Mouse (Mus musculus) embryonic stem cell, embryonic (primary cell): ENCODE data around the gene Mmp11.

Source experiments
- CTCF ChIA-PET, 4 experiments: fragments of 300-600 bp in 2 of 4; fragments of 350-600 bp in 2 of 4; sonication (Branson Sonifier 250); formaldehyde crosslinking; loops; one replicate each; lab custom pipeline; 2022; ENCODE audit warnings: inconsistent platforms in 2 of 4; lab: Charles Lee
- POLR2A ChIA-PET, 4 experiments: fragments of 300-600 bp in 2 of 4; fragments of 350-600 bp in 2 of 4; sonication (Branson Sonifier 250); formaldehyde crosslinking; loops; one replicate each; lab custom pipeline; 2022; ENCODE audit warnings: antibody characterized with exemption in 4 of 4, inconsistent platforms in 1 of 4; lab: Charles Lee

Mmp11 gene

DNA sequence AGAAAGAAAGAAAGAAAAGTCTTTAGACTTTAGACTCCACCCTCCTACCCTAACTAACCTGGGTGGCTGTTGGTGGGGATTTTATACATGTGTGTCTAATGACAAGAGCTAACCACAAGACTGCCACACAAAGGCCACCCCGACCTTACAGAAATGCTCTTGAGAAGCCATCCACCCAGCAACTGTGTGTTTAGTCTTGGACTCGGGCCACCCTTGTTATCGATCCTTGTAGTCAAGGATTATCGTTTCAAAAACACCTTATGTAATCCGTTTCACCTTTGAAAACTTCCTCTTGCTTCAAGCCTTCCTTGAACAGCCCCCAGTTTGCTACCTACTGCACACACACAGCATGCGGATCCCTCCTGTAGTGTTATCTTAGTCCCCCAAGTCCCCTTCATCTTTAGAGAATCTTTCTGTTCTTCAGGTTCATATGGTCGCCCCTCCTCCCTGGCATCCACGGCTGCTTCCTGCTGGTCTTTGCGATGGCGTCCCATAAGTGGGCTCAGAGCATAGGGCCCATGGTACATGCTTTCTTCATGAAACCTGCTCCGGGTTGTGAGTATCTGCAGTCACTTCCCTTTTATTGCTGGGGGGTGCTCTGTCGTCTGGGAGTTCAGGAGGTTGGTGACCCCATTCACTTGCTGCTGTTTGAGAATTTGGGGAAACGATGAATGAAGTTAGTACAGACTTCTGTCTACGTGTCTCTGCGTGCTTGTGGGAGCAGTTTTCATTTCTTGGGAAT, 6.6 kb upstream of the Mmp11 start, which contains the start of gene Vpreb3:
Gene Vpreb3 (plus strand): TSS at position 322 of the 742 bp plus-strand sequence.
- ChIA-PET CTCF (no interaction called here), POLR2A (interaction anchor here in 3 of 4 experiments (0.5 to 9.6 kb wide), 16 partner anchors 6 to 469 kb away, joined by 3 to 128 read pairs (median 5); partner anchors contain the start of genes Chchd10 (in 2 of the 3), Smarcb1 (in 2 of the 3), Mif (in 1 of the 3) and Mmp11 (in 1 of the 3))

DNA sequence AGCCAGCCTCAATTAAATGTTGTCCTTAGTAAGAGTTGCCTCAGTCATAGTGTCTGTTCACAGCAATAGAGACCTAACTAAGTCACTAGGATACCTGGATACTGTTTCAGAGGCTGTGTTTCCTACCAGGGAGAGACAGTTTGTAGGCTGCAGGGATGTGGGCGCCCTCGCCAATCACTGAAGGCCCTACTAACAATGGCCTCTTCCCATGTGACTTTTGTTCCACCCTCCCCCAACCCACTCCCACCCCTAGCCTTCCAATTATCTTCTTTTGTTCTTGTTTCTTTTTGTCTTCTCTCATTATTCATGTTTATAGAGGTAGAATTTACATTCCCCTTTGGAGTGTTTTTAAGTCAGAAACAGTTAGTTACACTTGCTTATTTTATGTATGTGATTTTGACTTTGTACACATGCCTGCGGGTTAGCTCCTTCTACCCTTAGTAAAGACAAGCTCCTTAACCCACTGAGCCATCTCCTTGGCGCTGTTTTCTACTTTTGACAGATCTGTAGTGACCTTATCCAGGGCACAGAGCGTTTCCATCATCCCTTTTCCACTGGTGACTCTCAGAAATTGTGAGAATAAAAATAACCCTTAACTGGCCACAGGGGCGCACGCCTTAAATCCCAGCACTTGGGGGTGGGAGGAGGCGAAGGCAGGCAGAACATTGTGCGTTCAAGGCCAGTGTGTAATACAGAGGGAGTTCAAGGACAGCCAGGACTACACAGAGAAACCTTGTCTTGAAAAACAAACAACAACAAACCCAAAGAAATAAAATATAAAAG, 4.9 kb upstream of the Mmp11 start:
- ChIA-PET CTCF (interaction anchor here in 3 of 4 experiments (0.6 to 1.6 kb wide), 7 partner anchors 10 to 90 kb away, joined by 3 to 6 read pairs (median 4); partner anchors contain the start of gene Gm5134 (in 1 of the 3)), POLR2A (interaction anchor here (0.6 to 9.6 kb wide), 39 partner anchors 9 to 1824 kb away, joined by 3 to 139 read pairs (median 5); partner anchors contain the start of genes Mif (in 3 of the 4), Smarcb1 (in 3 of the 4), Chchd10 (in 2 of the 4) and Ddt (in 2 of the 4))

DNA sequence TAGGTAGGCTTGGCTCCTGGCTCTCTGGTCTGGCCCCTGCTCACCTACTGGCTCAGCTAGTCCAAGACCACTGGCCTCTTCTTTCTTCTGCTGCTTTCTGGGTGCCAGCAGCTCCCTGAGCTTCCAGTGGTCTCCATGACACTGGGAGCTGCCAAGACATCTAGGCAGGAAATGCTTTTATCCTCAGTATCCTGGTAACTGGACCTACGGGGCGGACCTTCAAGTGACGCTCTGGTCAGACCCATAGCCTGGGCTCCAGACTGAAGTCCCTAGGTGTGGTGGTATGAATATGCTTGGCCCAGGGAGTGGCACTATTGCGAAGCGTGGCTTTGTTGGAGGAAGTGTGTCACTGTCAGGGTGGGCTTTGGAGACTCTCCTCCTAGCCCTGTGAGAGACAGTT, 4.2 kb upstream of the Mmp11 start, which contains the start of gene Gm867:
Gene Gm867 (minus strand): TSS at position 153 of the 400 bp plus-strand sequence.
- CTCF ChIA-PET: interaction anchor here in 3 of 4 experiments (0.6 to 1.6 kb wide), 4 partner anchors 10 to 89 kb away, joined by 3 to 12 read pairs (median 5); no protein-coding TSS in a partner anchor
- POLR2A ChIA-PET: interaction anchor here (0.6 to 9.6 kb wide), 41 partner anchors 9 to 305 kb away, joined by 3 to 139 read pairs (median 4); partner anchors contain the start of genes Mif (in 3 of the 4), Smarcb1 (in 3 of the 4), Chchd10 (in 2 of the 4) and Ddt (in 2 of the 4)

DNA sequence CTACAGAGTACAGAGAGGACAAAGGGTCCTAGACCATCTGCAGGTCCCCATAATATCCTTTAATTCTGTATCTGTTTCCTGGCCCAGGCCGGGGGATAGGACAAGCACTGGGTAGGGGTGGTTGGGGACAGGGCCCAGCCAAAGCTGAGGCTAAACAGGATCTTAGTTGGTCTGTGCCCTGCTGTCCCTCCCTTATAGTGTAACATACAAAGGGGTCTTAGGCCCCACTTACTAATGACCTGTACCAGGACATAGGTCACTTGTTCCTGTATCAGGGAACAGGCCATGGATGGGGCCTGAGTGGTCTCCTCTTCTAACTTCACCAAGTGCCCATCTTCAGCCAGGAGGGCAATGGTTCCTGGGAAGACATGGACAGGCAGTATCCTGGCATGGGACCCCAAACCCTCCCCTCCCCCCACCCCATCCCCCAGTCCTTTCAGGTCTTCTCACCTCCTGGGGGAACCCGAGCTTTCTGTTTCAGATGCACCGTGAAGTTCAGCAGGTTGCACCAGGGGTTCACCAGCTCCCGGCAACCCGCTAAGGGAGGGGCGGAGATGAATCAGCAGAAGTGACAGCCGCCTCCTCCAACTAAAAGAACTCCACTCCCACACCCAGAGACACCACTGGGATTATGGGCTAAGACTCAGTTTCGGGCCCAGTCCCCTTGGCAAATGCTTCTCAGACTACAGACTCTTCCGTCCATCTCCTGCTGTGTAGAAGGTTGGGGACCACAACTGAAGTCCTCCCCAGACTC, 3.4 kb upstream of the Mmp11 start:
- ChIA-PET POLR2A (interaction anchor here (0.5 to 9.6 kb wide), 45 partner anchors 8 to 351 kb away, joined by 3 to 139 read pairs (median 5); partner anchors contain the start of genes Ddt (in 3 of the 4), Smarcb1 (in 3 of the 4), Chchd10 (in 2 of the 4) and Mif (in 2 of the 4)), CTCF (interaction anchor here in 2 of 4 experiments (0.6 kb wide), 2 partner anchors 56 to 759 kb away, joined by 3 read pairs; no protein-coding TSS in a partner anchor)

DNA sequence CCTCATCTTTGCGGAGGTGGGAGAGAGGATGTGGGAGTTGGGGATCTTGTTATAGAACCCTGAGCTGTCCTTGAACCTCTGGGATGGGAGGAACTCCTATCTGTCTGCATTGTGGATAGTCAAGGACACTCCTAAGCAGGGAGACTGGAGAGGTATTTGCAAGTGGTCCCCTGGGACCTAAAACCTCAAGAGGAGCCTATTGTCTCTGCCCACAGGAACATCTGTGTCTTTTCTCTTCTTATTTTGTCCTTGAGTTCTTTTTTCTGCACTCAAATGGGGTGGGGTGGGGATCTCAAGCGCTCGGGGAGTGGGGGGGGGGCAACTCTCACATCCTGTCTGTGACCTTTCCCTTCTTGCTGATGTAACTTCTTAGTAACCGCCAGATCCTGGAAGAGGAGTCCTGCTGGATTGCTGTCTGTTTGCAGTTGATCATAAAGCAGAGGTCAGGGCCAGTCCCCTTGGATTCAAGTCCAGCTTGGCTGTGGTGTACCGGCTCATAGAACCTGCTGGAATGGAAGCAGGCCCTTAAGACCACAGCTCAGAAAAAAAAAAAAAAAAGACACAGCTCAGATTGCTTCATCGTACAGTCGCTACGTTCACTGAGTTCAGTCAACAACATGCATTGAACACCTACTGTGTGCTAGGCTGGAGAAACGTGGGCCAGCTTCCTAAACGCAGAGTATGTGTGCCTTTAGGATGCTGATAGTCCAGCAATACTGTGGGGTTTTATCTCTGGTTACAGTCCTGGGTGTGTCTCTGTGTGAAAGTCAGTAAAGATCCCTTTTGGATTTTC, 1.8 kb upstream of the Mmp11 start:
- POLR2A ChIA-PET: interaction anchor here (0.5 to 9.6 kb wide), 91 partner anchors 8 to 1582 kb away, joined by 3 to 139 read pairs (median 6); partner anchors contain the start of genes Smarcb1 (in 4 of the 4), Gstt2 (in 3 of the 4), Mif (in 3 of the 4) and Cabin1 (in 2 of the 4)
- CTCF ChIA-PET: interaction anchor here (0.5 to 2.7 kb wide), 14 partner anchors 13 to 756 kb away, joined by 3 to 11 read pairs (median 5); partner anchors contain the start of gene Gstt2 (in 1 of the 4)

DNA sequence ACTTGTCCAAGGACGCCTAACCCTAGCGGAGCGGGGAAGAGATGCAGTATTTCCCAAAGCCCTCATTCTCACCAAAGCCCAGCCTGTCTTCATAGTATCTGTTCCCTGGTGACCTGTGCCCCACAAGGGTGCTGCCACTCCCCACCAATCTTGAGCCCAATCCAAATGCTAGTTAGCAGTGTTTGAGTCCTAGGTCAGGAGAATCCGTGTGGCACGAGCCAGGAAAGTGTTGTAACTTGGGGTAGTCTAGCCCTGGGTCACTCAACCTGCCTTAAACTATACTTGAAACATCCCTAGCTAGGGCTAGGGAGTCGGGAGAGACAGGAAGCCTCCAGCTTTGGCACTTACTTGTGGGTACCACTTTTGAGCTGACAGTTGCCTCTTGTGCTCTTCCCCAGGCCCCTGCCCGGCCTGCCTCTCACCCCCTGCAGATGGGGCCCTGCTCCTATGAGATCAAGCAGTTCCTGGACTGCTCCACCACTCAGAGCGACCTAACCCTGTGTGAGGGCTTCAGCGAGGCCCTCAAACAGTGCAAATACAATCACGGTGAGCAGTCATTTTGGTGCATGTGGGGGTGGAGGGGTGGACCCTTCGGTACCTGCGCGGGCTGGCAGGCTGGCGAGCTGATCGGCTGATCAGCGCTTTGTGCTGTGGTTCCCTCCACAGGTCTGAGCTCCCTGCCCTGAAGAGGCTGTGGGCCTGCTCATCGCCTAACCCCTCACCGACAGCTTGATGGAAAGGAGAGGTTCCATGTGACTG, 792 bp upstream of the Mmp11 start:
- ChIA-PET CTCF (interaction anchor here in 3 of 4 experiments (0.5 to 2.7 kb wide), 11 partner anchors 12 to 757 kb away, joined by 3 to 8 read pairs (median 4); partner anchors contain the start of gene Gstt2 (in 1 of the 3)), POLR2A (interaction anchor here (0.5 to 9.6 kb wide), 93 partner anchors 8 to 676 kb away, joined by 3 to 139 read pairs (median 7); partner anchors contain the start of genes Smarcb1 (in 4 of the 4), Gstt2 (in 3 of the 4), Mif (in 3 of the 4) and Cabin1 (in 2 of the 4))

DNA sequence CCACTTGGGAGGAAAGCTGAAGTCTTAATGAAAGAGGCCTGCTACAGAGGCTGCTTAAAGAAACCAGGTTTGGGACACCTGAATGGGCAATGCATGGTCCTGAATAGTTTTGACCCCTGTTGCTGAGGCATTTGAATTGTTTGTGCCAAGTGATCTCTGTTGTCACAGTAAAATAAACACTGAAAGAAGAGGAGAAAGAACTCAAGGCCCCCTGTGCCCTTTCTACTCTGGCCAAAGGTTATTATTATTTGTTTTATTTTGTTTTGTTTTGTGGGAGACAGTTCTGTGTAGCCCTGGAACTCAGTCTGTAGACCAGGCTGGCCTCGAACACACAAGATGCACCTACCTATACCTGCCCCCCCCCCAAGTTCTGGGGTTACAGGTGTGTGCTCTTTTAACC, 1.3 kb downstream of the Mmp11 start:
- POLR2A ChIA-PET: interaction anchor here (0.5 to 9.6 kb wide), 73 partner anchors 7 to 349 kb away, joined by 3 to 139 read pairs (median 5); partner anchors contain the start of genes Smarcb1 (in 4 of the 4), Gstt2 (in 3 of the 4), Mif (in 3 of the 4) and Ddt (in 2 of the 4)
- CTCF ChIA-PET: interaction anchor here in 3 of 4 experiments (0.5 to 1.4 kb wide), 8 partner anchors 13 to 269 kb away, joined by 3 to 7 read pairs (median 4); partner anchors contain the start of genes Cabin1 (in 1 of the 3), Gstt2 (in 1 of the 3) and Smarcb1 (in 1 of the 3)

DNA sequence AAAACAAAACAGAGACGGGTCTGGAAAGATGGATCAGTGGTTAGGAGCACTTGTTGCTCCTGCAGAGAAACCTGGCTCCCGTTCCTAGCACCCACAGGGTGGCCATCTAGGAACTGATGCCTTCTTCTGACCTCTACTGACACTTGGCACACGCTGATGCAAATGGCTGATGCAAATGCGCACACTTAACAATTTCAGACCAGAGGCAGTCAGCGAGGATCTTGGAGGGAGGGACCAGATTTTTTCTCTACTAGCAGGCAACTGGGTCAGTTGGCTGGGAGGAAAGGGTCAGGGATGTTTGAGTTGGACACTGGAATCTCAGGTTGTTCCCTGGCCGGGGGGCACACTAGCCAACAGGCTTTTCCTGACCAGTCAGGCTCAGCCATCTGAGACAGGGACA, 3.4 kb downstream of the Mmp11 start, which contains the start of gene Chchd10:
Gene Chchd10 (plus strand): TSS at position 240 of the 400 bp plus-strand sequence.
- ChIA-PET CTCF (interaction anchor here in 3 of 4 experiments (0.6 to 1.4 kb wide), 10 partner anchors 9 to 655 kb away, joined by 3 to 5 read pairs (median 3); no protein-coding TSS in a partner anchor), POLR2A (interaction anchor here (0.6 to 4.8 kb wide), 58 partner anchors 8 to 875 kb away, joined by 3 to 90 read pairs (median 6); partner anchors contain the start of genes Smarcb1 (in 4 of the 4), Gstt2 (in 3 of the 4), Cabin1 (in 2 of the 4) and Gm867 (in 2 of the 4))

DNA sequence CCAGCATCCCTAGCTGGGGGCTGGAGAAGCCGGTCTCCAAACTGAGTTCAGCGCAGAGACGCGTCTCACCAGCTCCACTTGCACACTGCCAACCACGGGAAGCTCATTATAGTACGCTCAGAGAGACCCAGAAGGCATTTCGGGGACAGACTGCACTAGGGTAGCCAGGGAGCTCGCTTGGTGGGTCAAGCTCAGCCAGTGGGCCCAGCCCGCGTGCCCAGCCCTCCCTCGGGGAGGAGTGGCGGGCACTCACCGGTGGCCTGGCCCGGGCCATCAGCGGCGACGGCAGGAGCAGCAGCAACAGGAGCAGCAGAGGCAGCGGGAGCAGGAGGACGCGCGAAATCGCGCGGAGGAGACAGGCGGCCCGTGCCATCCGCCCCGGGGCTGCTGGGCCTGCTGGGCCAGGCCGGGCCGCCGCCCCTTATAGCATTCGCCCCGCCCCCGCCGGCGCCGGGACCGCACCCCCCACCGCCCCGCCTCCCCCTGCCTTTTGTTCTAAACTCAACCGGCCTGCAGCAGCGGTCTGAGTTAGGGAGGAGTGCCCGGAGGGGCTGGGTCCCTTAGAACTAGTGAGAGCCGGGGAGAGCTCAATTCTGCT, 4.1 kb downstream of the Mmp11 start:
- POLR2A ChIA-PET: interaction anchor here (0.5 to 4.8 kb wide), 72 partner anchors 8 to 874 kb away, joined by 3 to 90 read pairs (median 5); partner anchors contain the start of genes Smarcb1 (in 4 of the 4), Gstt2 (in 3 of the 4), Mif (in 3 of the 4) and Cabin1 (in 2 of the 4)
- CTCF ChIA-PET: interaction anchor here (0.6 to 1.5 kb wide), 20 partner anchors 8 to 655 kb away, joined by 3 to 8 read pairs (median 4); partner anchors contain the start of genes Mif (in 1 of the 4) and Smarcb1 (in 1 of the 4)

DNA sequence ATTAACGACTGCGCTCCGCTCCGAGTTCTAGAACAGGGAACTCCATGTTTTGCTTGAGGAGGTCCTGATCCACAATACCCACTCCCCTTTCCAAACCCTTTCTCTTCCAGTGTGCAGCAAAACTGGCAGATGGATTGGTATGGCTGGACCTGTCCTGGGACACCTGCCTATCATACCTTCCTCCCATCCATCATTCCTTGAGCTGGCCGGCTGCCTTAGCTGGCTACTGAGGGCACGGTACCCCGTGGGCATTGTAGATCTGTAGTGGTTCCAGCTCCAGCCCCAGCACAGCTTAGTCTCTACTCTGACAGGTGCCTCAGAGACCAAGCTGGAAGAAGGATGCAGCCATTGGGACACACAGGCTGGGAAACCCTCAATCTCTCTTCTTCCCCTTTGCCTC, 5.0 kb downstream of the Mmp11 start:
- POLR2A ChIA-PET: interaction anchor here (0.6 to 4.8 kb wide), 45 partner anchors 8 to 509 kb away, joined by 3 to 90 read pairs (median 7); partner anchors contain the start of genes Smarcb1 (in 4 of the 4), Mif (in 3 of the 4), Gm867 (in 2 of the 4) and Gstt2 (in 2 of the 4)
- CTCF ChIA-PET: interaction anchor here in 3 of 4 experiments (0.6 to 1.9 kb wide), 9 partner anchors 10 to 326 kb away, joined by 3 to 8 read pairs (median 4); partner anchors contain the start of genes Mif (in 1 of the 3) and Smarcb1 (in 1 of the 3)

DNA sequence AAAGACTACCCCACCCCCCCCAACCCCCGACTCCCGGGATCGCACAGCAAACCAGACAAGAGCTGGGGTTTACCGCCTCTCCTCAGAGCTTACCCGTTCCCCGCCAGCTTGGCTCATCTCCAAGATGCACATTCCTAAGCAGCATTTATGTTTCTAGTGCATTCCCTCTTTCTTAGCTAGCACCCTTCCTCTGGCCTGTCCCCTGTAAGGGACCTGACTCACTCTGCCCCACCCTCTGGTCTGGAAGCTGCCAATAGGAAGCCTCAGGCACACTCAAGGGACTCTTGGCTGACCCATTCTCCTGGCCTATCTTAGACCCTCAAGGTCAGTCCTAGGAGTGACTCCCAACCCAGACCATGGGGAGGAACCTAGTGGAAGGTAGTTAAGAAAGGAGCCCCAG, 6.0 kb downstream of the Mmp11 start:
- POLR2A ChIA-PET: interaction anchor here (0.6 to 4.8 kb wide), 22 partner anchors 8 to 832 kb away, joined by 3 to 90 read pairs (median 5); partner anchors contain the start of genes Smarcb1 (in 4 of the 4), Gm867 (in 2 of the 4), Ddt (in 1 of the 4) and Derl3 (in 1 of the 4)
- CTCF ChIA-PET: interaction anchor here in 3 of 4 experiments (0.6 to 1.9 kb wide), 6 partner anchors 11 to 260 kb away, joined by 3 to 5 read pairs (median 4); no protein-coding TSS in a partner anchor

DNA sequence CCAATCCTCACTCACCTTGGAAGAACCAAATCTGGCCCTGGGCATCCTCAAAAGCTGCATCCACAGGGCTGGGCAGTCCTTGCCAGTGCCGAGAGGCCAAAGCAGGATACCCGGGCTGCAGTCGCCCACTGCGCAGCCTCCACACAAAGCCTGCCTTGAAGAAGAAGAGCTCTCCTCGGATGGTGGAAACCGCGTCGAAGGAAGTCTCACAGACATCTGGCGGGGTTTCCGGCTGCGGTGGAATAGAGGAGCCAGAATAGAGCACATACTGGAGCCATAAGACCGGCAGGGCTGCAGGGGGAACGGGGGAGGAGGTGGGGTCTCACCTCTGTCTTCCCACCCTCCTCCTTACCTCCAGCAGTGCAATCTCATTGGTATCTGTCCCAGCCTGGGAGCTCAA, 9.9 kb downstream of the Mmp11 start:
- CTCF ChIA-PET: no interaction called here
- POLR2A ChIA-PET: interaction anchor here in 3 of 4 experiments (0.7 to 3.9 kb wide), 15 partner anchors 9 to 90 kb away, joined by 3 to 48 read pairs (median 4); partner anchors contain the start of genes Gm867 (in 2 of the 3), Mmp11 (in 2 of the 3), Gstt2 (in 1 of the 3) and Mif (in 1 of the 3)

DNA sequence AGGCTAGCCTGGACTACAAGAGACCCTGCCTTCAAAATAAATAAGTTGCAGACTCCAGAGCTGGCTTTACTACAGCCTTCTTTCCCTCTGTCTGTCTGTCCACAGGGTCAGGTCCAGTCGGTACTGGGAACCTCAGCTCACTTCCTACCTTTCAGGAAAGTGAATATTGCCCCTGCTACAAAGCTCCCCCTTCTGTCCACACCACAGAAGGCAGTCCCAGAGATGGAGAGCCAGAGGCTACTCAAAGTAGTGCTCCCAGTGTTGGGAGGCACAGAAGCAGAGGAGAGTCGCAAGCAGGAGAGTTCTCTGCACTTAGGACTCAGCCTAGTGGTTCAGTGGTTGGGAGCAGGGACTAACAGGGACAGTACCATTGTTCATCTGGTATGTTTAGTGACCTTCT, 12.0 kb downstream of the Mmp11 start:
- ChIA-PET POLR2A (interaction anchor here in 2 of 4 experiments (0.8 to 3.9 kb wide), 12 partner anchors 8 to 126 kb away, joined by 3 to 48 read pairs (median 4); partner anchors contain the start of genes Chchd10 (in 2 of the 2), Gm867 (in 2 of the 2), Mmp11 (in 2 of the 2) and Gstt1 (in 1 of the 2)), CTCF (interaction anchor here in 3 of 4 experiments (0.6 to 2.4 kb wide), 8 partner anchors 8 to 229 kb away, joined by 3 to 9 read pairs (median 4); partner anchors contain the start of genes Chchd10 (in 1 of the 3), Gstt2 (in 1 of the 3) and Mmp11 (in 1 of the 3))
